Mouse (Mus musculus): ENCODE data around the gene Psmb2. TPM values are rescaled to one million over a fixed set of nuclear protein-coding genes. Genes with fewer than 3 reads are reported as not detected.
A peak's percentile ranks its signal among the peaks of the same experiment; 100 is the strongest.

Gene Psmb2
- polyA plus RNA-seq, 1 experiment: 284 TPM

DNA sequence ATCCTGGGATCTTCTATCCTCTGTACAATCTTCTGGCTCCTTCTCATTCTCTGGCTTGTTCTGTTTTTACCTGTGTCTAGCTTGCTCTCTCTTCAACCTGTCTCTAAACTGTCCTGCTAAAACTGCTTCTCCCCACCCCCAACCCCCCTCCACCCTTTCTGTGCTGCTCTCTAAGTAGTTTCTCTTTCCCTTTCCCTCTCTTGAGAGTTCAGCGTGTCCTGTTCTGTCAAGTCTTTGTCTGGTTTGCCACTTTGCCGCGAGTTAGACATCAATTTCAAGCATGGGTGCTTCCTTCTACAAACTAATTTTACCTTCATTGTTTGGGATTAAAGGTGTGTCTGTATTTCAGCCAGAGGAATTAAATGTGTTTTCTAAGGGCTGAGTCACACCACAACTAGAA is 5.7 kb downstream of the Psmb2 start:
- Histone ChIP-seq H3K4me3 (ENCODE audit: insufficient read depth, low read depth, low read length) (no peak overlapping the region), H3K4me1 (ENCODE audit: control insufficient read depth, insufficient read depth, insufficient read length, low read length) (peaks cover 6% of the 10 kb centered on the region; the same call in 1 of the 2 replicates), H3K27ac (replicated peaks; ENCODE audit: low read depth, low read length) (no peak overlapping the region)

DNA sequence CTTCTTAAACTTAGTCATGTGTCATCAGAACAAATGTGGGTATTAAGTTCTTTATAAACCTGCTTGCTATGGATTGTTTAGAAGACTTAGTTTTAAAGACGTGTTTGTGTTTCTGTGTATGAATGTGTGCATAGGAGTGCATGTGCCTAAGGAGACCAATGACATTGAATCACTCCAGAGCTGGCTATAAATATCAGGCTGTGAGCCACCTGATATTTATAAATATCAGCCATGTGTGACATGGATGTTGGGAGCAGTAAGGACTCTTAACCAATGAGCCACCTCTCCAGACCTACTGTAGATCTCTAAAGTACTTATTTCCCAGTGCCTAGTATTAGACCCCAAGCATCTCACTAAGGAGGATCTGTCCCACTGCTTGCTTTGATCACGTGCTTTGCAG is 12.0 kb downstream of the Psmb2 start:
- no peak overlapping the region for H3K4me3 ChIP-seq (ENCODE audit: insufficient read depth, low read depth, low read length)
- H3K27ac ChIP-seq (replicated peaks; ENCODE audit: low read depth, low read length): no peak overlapping the region
- no peaks in the 10 kb centered on the region for H3K4me1 ChIP-seq (ENCODE audit: control insufficient read depth, insufficient read depth, insufficient read length, low read length)

DNA sequence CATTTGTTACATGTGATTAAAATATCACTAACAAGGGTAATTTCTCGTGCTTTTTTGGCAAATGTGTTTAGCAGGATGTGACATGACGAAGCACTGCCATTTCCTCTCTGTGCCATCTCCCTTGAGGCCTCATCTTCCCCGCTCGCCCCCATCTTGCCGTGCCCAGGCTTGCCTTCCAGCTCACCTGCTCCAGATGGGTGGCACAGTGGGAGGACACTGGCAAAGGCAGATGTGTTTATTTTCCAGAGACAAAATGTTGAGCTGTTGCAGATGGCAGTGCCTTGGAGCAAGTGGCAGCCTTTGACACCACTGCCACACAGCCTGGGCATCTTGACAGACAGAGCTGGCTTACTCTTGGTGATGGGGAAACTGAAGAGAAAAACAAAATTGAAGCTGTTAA is 15.6 kb downstream of the Psmb2 start:
- Histone ChIP-seq H3K27ac (replicated peaks; ENCODE audit: low read depth, low read length) (no peak overlapping the region), H3K4me1 (ENCODE audit: control insufficient read depth, insufficient read depth, insufficient read length, low read length) (no peaks in the 10 kb centered on the region), H3K4me3 (ENCODE audit: insufficient read depth, low read depth, low read length) (no peak overlapping the region)

DNA sequence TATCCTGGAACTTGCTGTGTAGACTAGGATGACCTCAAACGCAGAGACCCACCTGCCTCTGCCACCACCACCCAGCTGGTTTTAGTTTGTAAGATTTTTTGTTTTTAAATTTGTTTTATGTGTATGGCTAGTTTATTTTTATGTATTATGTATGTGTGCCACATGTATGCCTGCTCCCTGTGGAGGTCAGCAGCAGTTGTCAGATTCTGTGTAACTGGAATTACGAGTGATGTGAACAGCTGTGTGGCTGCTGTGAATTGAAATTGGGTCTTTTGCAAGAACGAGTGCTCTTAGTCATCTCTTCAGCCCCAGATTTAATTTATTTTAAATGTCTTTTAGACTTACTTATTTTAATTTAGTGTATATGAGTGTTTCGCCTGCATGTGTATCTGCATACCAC is 19.5 kb downstream of the Psmb2 start:
- H3K4me1 ChIP-seq (ENCODE audit: control insufficient read depth, insufficient read depth, insufficient read length, low read length): no peaks in the 10 kb centered on the region
- no peak overlapping the region for H3K4me3 ChIP-seq (ENCODE audit: insufficient read depth, low read depth, low read length)
- no peak overlapping the region for H3K27ac ChIP-seq (replicated peaks; ENCODE audit: low read depth, low read length)

DNA sequence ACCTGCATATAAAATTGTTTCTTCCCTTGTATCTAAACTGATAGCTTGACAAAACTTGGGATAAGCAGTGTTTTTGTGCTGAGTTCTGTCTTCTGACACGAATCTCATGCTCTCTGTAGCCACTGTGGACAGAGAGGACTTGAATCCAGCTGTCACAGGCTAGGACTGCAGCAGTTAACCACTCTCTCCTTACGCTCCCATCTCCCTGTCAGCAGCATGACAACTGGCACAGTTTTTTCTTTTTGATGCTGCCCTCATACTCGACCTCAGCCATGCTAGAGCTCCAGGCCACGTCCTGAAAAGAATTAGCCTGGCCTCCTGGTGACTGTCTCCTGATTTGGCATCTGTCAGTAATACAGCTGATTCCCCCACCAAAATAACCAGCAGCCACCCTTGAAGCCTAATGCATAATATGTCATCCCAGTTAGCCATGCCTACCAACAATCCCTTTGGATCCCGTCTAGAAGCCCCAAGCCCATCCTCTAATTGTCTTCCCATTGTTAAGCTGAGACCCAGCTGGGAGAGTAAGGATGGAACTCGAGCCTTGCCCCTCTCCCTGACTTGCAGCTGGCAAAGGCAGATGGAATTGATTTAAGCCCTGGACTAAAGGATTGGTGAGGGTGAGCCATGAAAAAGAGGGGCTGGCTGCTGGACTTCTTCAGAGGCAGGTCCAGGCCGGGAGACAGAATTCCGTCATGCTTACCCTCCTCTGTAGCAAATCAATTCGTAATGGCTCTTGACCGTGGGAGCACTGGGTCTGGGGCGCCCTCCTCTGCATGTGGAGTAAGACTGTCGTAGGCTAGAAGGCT is 29.4 kb downstream of the Psmb2 start:
- no peaks in the 10 kb centered on the region for H3K4me1 ChIP-seq (ENCODE audit: control insufficient read depth, insufficient read depth, insufficient read length, low read length)
- H3K4me3 ChIP-seq (ENCODE audit: insufficient read depth, low read depth, low read length): no peak overlapping the region
- H3K27ac ChIP-seq (replicated peaks; ENCODE audit: low read depth, low read length): no peak overlapping the region

DNA sequence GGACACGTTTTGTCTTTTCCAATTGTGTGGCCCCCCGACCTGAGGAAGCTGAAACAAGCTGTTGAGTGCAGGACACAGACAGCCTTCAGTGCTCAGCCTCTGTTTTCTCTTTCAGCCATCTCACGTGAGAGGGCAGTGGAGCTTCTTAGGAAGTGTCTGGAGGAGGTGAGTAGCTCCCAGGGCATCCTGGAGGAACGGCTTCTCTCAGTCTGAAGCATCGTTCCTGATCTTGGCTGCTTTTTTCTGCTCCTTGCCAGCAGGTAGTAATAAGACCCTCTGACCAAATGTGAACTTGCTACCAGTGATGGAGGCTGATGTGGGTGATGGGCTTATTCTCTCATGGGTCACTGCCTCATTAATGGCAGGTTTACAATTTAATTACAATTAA is 30.0 kb downstream of the Psmb2 start:
- H3K4me3 ChIP-seq (ENCODE audit: insufficient read depth, low read depth, low read length): no peak overlapping the region
- H3K27ac ChIP-seq (replicated peaks; ENCODE audit: low read depth, low read length): no peak overlapping the region
- no peaks in the 10 kb centered on the region for H3K4me1 ChIP-seq (ENCODE audit: control insufficient read depth, insufficient read depth, insufficient read length, low read length)

DNA sequence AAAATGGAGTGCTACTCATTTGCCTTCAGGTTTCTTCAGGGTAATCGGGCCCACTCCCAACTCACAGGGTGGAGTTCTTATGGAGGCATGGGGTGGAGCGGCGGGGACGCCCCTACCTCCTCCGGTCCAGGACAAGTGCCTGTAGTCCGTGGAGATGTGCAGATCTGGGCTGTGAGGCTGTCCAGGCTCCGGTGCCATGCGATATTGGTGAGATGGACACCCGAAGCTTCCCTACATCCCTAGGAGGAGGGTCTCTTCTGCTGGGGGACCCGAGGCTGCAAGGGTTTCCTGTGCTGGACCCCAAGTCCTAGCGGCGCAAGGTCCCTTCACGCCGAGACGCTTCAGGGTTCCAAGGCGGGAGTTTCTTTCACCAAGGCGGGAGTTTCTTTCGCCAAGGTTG is 54.7 kb downstream of the Psmb2 start:
- Histone ChIP-seq H3K4me3 (ENCODE audit: insufficient read depth, low read depth, low read length) (no peak overlapping the region), H3K27ac (replicated peaks; ENCODE audit: low read depth, low read length) (no peak overlapping the region), H3K4me1 (ENCODE audit: control insufficient read depth, insufficient read depth, insufficient read length, low read length) (no peaks in the 10 kb centered on the region)

DNA sequence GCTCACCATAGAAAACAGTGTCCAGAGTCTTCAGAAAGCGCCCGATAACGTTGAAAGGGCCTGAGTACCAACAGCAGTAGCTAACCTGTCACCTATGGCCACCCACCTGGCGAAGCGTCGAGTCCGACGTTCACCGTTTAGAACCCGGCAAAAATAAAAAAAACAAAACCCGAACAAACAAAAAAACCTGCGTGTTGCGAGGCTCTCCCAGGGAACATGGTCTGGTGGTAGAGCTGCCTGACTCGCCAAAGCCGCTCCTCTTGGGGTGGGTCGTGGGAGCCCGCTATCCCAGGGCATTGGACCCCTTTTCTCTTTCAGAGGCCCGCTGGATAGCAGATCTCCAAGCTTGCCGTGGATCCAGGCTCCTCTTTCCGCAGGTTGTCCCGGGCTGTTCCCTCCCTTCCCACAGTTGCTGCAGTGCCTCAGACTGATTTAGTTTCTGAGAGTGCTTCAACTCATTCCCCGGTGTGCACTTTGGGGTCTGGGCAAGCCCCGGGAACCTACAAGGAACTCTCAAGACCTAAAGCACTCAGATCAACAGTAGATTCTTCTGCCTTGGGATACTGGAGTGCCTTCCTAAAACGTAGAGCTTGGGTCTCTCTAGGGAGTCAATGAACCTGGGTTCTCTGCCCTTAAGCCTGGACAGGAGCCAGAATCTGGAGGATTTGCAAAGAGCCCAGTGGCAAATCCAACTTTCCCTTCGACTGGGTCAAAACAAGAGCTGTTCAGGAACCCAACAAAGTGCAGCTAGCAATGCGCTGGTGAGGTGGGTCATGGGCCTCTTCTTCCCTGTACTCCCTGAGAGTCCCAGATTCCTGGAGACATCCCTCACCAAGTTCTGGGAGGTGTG is 55.3 kb downstream of the Psmb2 start:
- Histone ChIP-seq H3K4me1 (ENCODE audit: control insufficient read depth, insufficient read depth, insufficient read length, low read length) (no peaks in the 10 kb centered on the region), H3K27ac (replicated peaks; ENCODE audit: low read depth, low read length) (no peak overlapping the region), H3K4me3 (ENCODE audit: insufficient read depth, low read depth, low read length) (no peak overlapping the region)

DNA sequence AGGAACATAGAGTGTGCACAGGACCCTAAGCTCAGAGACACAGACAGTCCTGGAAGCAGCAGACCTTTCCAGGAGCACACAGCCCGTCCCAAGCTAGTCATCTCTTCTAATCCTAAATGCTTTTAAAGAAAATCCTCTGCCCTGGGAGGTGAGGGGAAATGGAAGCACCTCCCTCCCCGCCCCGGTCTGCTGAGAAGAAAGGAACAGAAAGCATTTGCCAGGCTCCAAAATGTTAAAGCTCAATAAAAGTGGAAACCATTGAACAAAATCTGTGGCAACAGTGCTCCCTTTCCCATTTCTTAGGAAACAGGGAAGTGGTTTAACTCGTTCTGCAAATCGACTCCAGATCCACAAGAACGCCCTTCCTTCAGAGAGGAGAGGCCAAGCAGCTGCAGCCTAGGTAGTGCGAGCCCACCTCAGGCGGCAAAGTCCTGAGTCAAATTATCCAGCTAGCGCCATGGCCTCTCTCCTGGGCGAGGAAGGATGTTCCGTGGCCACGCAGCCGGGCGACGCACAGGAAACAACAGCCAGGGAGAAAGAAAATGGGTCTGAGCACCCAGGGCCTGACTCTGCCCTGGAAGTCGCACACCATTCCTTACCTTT is 56.7 kb downstream of the Psmb2 start:
- Histone ChIP-seq H3K4me1 (ENCODE audit: control insufficient read depth, insufficient read depth, insufficient read length, low read length) (no peaks in the 10 kb centered on the region), H3K4me3 (ENCODE audit: insufficient read depth, low read depth, low read length) (peak overlapping the region; percentile 7; the same call in 1 of the 2 replicates), H3K27ac (replicated peaks; ENCODE audit: low read depth, low read length) (no peak overlapping the region)

DNA sequence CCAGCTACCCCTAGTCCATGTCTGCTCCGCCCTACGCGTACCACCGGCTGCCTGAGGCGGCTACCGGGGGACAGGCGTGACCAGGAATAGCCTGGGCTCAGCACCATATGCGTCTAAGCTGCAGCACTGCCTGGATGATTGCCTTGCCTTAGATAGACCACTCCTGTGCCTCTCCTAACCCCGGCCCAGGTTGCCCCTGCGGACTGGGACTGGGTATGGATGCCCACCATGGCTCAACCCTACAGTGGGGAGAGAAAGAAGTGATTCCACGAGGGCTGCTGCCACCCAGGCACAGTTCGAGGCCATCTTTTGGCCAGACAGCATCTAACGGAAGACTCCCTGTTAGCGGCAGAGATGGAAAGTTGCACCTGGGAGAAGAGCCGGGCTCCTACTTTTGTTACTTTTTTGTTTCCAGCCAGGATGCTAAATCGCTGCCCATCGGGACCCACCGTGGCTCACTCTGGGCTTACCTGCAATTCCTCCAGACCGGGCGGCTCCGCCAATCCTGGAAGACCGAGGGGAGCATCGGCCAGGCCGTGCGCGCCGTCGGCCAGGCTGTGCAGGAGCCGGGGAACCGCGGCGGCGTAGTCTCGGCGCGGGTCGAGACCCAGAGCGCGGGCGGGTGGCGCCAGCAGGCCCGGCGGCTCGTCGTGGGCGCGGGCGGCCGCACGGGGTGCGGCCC is 57.4 kb downstream of the Psmb2 start:
- peak overlapping the region; percentile 48 for H3K4me3 ChIP-seq (ENCODE audit: insufficient read depth, low read depth, low read length)

DNA sequence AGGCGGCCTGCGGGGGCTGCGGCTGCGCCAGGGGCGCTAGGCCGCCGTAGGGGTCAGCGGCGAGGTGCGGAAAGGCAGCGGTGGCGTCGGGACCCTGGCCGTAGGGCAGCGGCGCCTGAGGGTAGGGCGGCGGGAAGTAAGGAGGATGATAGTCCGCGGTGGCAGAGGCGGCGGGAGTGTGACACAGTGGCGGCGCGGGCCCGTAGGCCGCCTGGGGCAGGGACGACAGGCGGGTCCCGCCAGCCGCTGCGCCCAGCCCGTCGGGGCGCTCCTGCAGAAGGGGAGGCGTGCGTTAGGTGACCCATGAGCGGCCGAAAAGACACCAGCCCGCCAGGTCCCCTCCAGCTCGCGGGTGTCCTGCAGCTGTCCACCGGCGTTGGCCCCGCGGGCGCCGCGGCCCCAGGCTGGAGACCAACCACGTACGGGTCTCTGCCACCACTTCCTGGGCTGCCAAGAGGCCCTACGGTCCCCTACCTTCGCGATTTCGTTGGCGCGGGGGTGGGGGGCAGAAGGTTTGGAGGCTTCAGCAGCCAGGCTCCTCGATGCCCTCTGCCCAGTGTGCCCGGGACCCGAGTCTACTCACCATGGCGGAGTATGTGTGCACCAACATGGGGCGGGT is 58.1 kb downstream of the Psmb2 start:
- peak overlapping the region; percentile 48 for H3K4me3 ChIP-seq (ENCODE audit: insufficient read depth, low read depth, low read length)
- no peak overlapping the region for H3K27ac ChIP-seq (replicated peaks; ENCODE audit: low read depth, low read length)
- H3K4me1 ChIP-seq (ENCODE audit: control insufficient read depth, insufficient read depth, insufficient read length, low read length): no peaks in the 10 kb centered on the region

More for the DNA sequence above, 57.4 kb downstream of the Psmb2 start:
- no peaks in the 10 kb centered on the region for H3K4me1 ChIP-seq (ENCODE audit: control insufficient read depth, insufficient read depth, insufficient read length, low read length)
- H3K27ac ChIP-seq (replicated peaks; ENCODE audit: low read depth, low read length): no peak overlapping the region

DNA sequence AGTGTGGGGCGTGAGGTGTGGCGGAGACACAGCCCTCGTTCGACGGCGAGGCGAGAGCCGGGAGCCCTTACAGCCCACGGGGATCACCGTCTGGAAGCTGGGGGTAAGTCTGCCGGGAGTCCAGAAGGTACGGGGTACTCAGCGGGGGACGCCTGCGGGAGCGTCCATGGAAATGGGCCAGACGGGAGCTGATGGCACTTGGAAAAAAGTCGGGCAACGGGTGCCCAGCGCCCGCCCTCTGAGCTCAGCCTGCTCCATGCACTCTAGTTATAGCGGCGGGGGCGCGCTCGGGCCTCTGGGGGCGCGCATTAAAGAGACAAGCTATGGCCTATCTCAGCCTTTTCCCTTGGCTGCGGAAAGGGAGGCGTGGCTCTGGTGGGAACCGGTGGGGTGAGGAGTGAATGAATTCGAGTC is 58.6 kb downstream of the Psmb2 start, which contains the start of gene Tfap2e:
TSS of gene Tfap2e (minus strand) at position 240 of the 414 bp plus-strand sequence.
- Histone ChIP-seq H3K27ac (replicated peaks; ENCODE audit: low read depth, low read length) (no peak within 1 kb of the TSS), H3K4me3 (ENCODE audit: insufficient read depth, low read depth, low read length) (peak within 1 kb of the TSS; percentile 48), H3K4me1 (ENCODE audit: control insufficient read depth, insufficient read depth, insufficient read length, low read length) (no peaks in the 10 kb centered on the region)

DNA sequence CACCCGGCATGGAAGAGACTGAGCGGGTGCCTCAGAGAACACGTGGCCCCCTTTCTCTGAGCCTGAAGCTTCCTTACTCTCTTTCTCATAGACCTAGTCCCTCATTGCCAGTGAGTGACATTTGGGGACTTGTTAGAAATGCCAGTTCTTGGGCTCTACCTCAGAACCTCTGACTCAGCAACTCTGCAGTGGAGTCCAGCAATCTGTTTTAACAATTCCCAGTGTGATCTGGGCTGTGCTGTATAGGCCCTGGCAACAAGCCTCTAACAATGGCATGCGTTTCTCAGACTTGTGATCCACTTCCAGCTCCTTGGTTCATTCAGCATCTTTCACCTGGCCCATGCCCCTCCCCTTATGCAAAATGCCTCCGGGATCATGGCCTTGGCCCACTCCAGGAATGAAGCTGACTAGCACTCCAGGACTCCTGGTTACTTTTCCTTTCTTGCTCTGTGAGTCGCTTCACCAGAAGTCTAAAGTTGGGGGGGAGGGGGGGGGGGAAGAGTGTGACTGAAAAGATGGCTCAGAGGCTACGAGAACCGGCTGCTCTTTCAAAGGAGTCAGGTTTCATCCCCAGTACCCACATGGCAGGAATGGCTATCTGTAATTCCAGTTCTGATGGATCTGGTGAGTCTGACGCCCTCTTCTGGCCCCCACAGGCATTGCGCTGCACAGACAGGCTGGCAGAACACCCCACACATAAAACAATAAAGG is 62.7 kb downstream of the Psmb2 start:
- Histone ChIP-seq H3K4me1 (ENCODE audit: control insufficient read depth, insufficient read depth, insufficient read length, low read length) (no peaks in the 10 kb centered on the region), H3K27ac (replicated peaks; ENCODE audit: low read depth, low read length) (no peak overlapping the region), H3K4me3 (ENCODE audit: insufficient read depth, low read depth, low read length) (no peak overlapping the region)

DNA sequence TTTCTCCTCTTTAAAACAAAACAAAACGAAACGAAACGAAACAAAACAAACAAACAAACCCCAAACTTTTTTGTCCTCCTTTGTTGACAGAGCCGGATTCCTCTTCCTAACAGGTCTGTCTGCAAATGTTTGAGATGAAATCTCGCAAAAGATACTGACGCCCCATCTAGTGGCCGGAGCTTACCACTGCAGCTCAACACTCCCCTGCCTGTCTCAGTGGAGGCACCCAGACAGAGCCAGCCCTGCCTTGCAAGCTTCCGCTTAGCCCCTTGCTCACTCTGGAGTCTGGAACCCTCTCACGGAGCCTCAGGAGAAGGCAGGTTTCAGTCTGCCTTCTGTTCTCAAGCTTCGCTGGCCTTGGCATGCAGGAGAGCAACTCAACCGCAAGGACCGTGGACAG is 64.0 kb downstream of the Psmb2 start:
- Histone ChIP-seq H3K4me1 (ENCODE audit: control insufficient read depth, insufficient read depth, insufficient read length, low read length) (no peaks in the 10 kb centered on the region), H3K27ac (replicated peaks; ENCODE audit: low read depth, low read length) (no peak overlapping the region), H3K4me3 (ENCODE audit: insufficient read depth, low read depth, low read length) (no peak overlapping the region)

Data from brown adipose tissue, adult 24 weeks (tissue).